Mouse (Mus musculus): Measurements from ENCODE around the gene Caskin2. TPM values are rescaled to one million over a fixed set of nuclear protein-coding genes. Genes with fewer than 3 reads are reported as not detected.

Caskin2 gene
- total and polyA plus RNA-seq, 3 experiments, result 6.5 to 10.9 TPM; not detected in 1

DNA sequence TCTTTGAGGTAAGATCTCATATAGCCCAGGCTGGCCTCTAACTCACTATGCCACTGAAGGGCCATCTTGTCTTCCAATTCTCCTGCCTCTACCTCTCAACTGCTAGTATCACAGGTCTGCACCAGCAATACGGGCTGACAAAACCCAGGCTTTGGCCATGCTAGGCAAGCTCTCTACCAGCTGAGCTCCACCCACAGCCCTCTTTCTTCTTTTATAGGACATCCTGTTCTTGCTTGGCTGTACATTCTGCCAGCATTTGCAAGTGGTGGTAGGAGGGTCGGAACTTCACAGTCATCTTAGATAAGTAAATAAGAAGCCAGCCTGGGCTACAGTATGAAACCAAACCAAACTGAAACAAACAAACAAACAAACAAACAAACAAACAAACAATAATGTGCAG, 61.7 kb downstream of the Caskin2 start:
- H3K36me3 ChIP-seq (ENCODE audit: control insufficient read depth in 1 of 2, insufficient read depth in 2 of 2, low read length in 2 of 2), result peaks cover 0 to 3% of the 10 kb centered on the region in 2 experiments; a peak in 1 of 4 replicates
- no peaks in the 10 kb centered on the region for H3K9me3 ChIP-seq (replicated peaks; ENCODE audit: insufficient read depth, low read length)

DNA sequence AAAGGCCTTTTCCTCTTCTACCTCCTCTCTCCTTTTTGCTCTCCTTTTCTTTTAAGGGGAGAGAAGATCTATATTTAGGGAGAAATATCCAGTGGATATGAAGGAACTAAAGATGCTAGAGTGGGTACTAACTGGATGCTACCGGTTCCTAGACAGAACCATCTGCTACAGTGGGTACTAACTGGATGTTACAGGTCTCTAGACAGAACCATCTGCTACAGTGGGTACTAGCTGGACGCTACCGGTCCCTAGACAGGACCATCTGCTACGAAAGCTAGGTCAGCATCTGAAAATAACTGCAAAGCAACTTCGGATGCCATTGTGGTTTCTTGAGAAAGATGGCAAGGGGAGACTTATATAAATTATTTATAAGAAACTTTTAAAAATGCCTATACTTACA, 63.6 kb downstream of the Caskin2 start:
- no peaks in the 10 kb centered on the region for H3K9me3 ChIP-seq (replicated peaks; ENCODE audit: insufficient read depth, low read length)
- TF ChIP-seq POLR2AphosphoS5 (IDR thresholded peaks at IDR 0.05; ENCODE audit: borderline replicate concordance, low read depth, low read length) (no peak), MXI1 (IDR thresholded peaks at IDR 0.05; ENCODE audit: low read depth, low read length) (no peak), GATA1 (IDR thresholded peaks at IDR 0.05; ENCODE audit: low read depth, low read length) (no peak), POLR2A (IDR thresholded peaks at IDR 0.05; ENCODE audit: control insufficient read depth in 1 of 2, insufficient read depth in 1 of 2, low read depth in 1 of 2, low read length in 2 of 2, poor library complexity in 1 of 2) (no peak), BHLHE40 (IDR thresholded peaks at IDR 0.05; ENCODE audit: borderline replicate concordance, low read depth, low read length) (no peak), MAFK (IDR thresholded peaks at IDR 0.05; ENCODE audit: borderline replicate concordance, low read depth, low read length) (no peak), ZC3H11A (IDR thresholded peaks at IDR 0.05; ENCODE audit: low read depth, low read length) (no peak), CTCF (IDR thresholded peaks at IDR 0.05 in 2 of 3, conservative IDR thresholded peaks at IDR 0.05 in 1 of 3; ENCODE audit: control insufficient read depth in 1 of 3, insufficient read depth in 1 of 3, low read depth in 2 of 3, low read length in 3 of 3, poor library complexity in 1 of 3, severe bottlenecking in 1 of 3) (no peak), POLR2AphosphoS2 (IDR thresholded peaks at IDR 0.05; ENCODE audit: low read length) (no peak), NRF1 (IDR thresholded peaks at IDR 0.05; ENCODE audit: insufficient read depth, low read depth, low read length, poor library complexity, severe bottlenecking) (no peak), CHD2 (IDR thresholded peaks at IDR 0.05; ENCODE audit: low read length) (no peak)
- no peaks in the 10 kb centered on the region for H3K79me2 ChIP-seq (ENCODE audit: control insufficient read depth, insufficient read depth, low read length, poor library complexity)
- no peaks in the 10 kb centered on the region; a peak in 1 of 4 replicates for H3K27me3 ChIP-seq (ENCODE audit: control insufficient read depth in 1 of 2, insufficient read depth in 2 of 2, low read length in 2 of 2)
- H3K9ac ChIP-seq (ENCODE audit: control insufficient read depth, low read depth, low read length, poor library complexity, severe bottlenecking), result no peak overlapping the region
- no peak overlapping the region for H3K27ac ChIP-seq (ENCODE audit: control insufficient read depth, low read depth, low read length)
- peaks cover 3 to 17% of the 10 kb centered on the region in 2 experiments for H3K4me1 ChIP-seq (ENCODE audit: control insufficient read depth in 1 of 2, insufficient read depth in 2 of 2, low read length in 2 of 2)
- no peak for DNase-seq (ENCODE audit: low read depth, low spot score)
- H3K4me3 ChIP-seq (ENCODE audit: control insufficient read depth in 1 of 2, insufficient read depth in 1 of 2, low read depth in 2 of 2, low read length in 2 of 2), result no peak overlapping the region
- peaks cover 0 to 5% of the 10 kb centered on the region in 2 experiments; a peak in 1 of 4 replicates for H3K36me3 ChIP-seq (ENCODE audit: control insufficient read depth in 1 of 2, insufficient read depth in 2 of 2, low read length in 2 of 2)

More for the DNA sequence above, 61.7 kb downstream of the Caskin2 start:
- Histone ChIP-seq H3K9ac (ENCODE audit: control insufficient read depth, low read depth, low read length, poor library complexity, severe bottlenecking) (no peak overlapping the region), H3K79me2 (ENCODE audit: control insufficient read depth, insufficient read depth, low read length, poor library complexity) (no peaks in the 10 kb centered on the region), H3K27me3 (ENCODE audit: control insufficient read depth in 1 of 2, insufficient read depth in 2 of 2, low read length in 2 of 2) (no peaks in the 10 kb centered on the region; a peak in 1 of 4 replicates), H3K4me3 (ENCODE audit: control insufficient read depth in 1 of 2, insufficient read depth in 1 of 2, low read depth in 2 of 2, low read length in 2 of 2) (no peak overlapping the region), H3K4me1 (ENCODE audit: control insufficient read depth in 1 of 2, insufficient read depth in 2 of 2, low read length in 2 of 2) (peaks cover 3 to 14% of the 10 kb centered on the region in 2 experiments), H3K27ac (ENCODE audit: control insufficient read depth, low read depth, low read length) (no peak overlapping the region)
- peak; percentile 34 for DNase-seq (ENCODE audit: low read depth, low spot score)
- no peak for TF ChIP-seq TAL1 (IDR thresholded peaks at IDR 0.05; ENCODE audit: low read length)
- no peak for TF ChIP-seq MAZ (IDR thresholded peaks at IDR 0.05; ENCODE audit: low read depth, low read length)
- TF ChIP-seq SMC3 (IDR thresholded peaks at IDR 0.05; ENCODE audit: low read depth, low read length), result no peak
- TF ChIP-seq BHLHE40 (IDR thresholded peaks at IDR 0.05; ENCODE audit: borderline replicate concordance, low read depth, low read length), result no peak
- TF ChIP-seq GABPA (IDR thresholded peaks at IDR 0.05; ENCODE audit: low read depth, low read length), result no peak
- no peak for TF ChIP-seq HCFC1 (IDR thresholded peaks at IDR 0.05; ENCODE audit: low read depth, low read length)
- TF ChIP-seq MYC (IDR thresholded peaks at IDR 0.05; ENCODE audit: low read depth, low read length), result no peak

Other genes starting within 250 kb of the Caskin2 start
- 338 and 362 TPM in 2 replicates for gene Nup85, start 249.2 kb downstream of the Caskin2 start, total RNA-seq (2012; rRNA removed)
- gene Nup85, start 249.2 kb downstream of the Caskin2 start, polyA plus RNA-seq (2012; ENCODE audit: insufficient read depth in 1 of 2, insufficient read length in 2 of 2, low read depth in 1 of 2, low replicate concordance in 2 of 2, missing spikeins in 1 of 2), result 100 to 1,000 TPM in 1 of 2 experiments, not detected in 1; 370 TPM
- gene Mrps7, start 209.7 kb downstream of the Caskin2 start, total RNA-seq (2012; rRNA removed), result 138 and 157 TPM in 2 replicates
- gene Mrps7, start 209.7 kb downstream of the Caskin2 start, polyA plus RNA-seq (2012; ENCODE audit: insufficient read depth in 1 of 2, insufficient read length in 2 of 2, low read depth in 1 of 2, low replicate concordance in 2 of 2, missing spikeins in 1 of 2), result 100 to 1,000 TPM; 106 to 199 TPM
- 24.0 and 28.6 TPM in 2 replicates for gene Gga3, start 209.6 kb downstream of the Caskin2 start, total RNA-seq (2012; rRNA removed)
- gene Gga3, start 209.6 kb downstream of the Caskin2 start, polyA plus RNA-seq (2012; ENCODE audit: insufficient read depth in 1 of 2, insufficient read length in 2 of 2, low read depth in 1 of 2, low replicate concordance in 2 of 2, missing spikeins in 1 of 2), result 10 to 100 TPM in 1 of 2 experiments, not detected in 1; 59.9 TPM
- 42.0 and 52.0 TPM in 2 replicates for gene Mif4gd, start 200.7 kb downstream of the Caskin2 start, total RNA-seq (2012; rRNA removed)
- 10 to 100 TPM in 1 of 2 experiments, not detected in 1; 62.9 TPM for gene Mif4gd, start 200.7 kb downstream of the Caskin2 start, polyA plus RNA-seq (2012; ENCODE audit: insufficient read depth in 1 of 2, insufficient read length in 2 of 2, low read depth in 1 of 2, low replicate concordance in 2 of 2, missing spikeins in 1 of 2)
- gene Slc25a19, start 185.3 kb downstream of the Caskin2 start, total RNA-seq (2012; rRNA removed), result 30.0 and 35.3 TPM in 2 replicates
- 10 to 100 TPM in 1 of 2 experiments, not detected in 1; 43.1 TPM for gene Slc25a19, start 185.3 kb downstream of the Caskin2 start, polyA plus RNA-seq (2012; ENCODE audit: insufficient read depth in 1 of 2, insufficient read length in 2 of 2, low read depth in 1 of 2, low replicate concordance in 2 of 2, missing spikeins in 1 of 2)
- gene Grb2, start 105.0 kb downstream of the Caskin2 start, total RNA-seq (2012; rRNA removed), result 75.3 and 93.2 TPM in 2 replicates
- 100 to 1,000 TPM in 1 of 2 experiments, not detected in 1; 261 TPM for gene Grb2, start 105.0 kb downstream of the Caskin2 start, polyA plus RNA-seq (2012; ENCODE audit: insufficient read depth in 1 of 2, insufficient read length in 2 of 2, low read depth in 1 of 2, low replicate concordance in 2 of 2, missing spikeins in 1 of 2)
- gene Tmem94, start 48.2 kb downstream of the Caskin2 start, total RNA-seq (2012; rRNA removed), result 23.2 and 26.2 TPM in 2 replicates
- 10 to 100 TPM; 38.9 to 64.4 TPM for gene Tmem94, start 48.2 kb downstream of the Caskin2 start, polyA plus RNA-seq (2012; ENCODE audit: insufficient read depth in 1 of 2, insufficient read length in 2 of 2, low read depth in 1 of 2, low replicate concordance in 2 of 2, missing spikeins in 1 of 2)
- gene Tsen54, start 1.1 kb upstream of the Caskin2 start, total RNA-seq (2012; rRNA removed), result 55.5 and 72.0 TPM in 2 replicates
- 10 to 100 TPM in 1 of 2 experiments, not detected in 1; 55.8 TPM for gene Tsen54, start 1.1 kb upstream of the Caskin2 start, polyA plus RNA-seq (2012; ENCODE audit: insufficient read depth in 1 of 2, insufficient read length in 2 of 2, low read depth in 1 of 2, low replicate concordance in 2 of 2, missing spikeins in 1 of 2)
- 13.7 and 15.9 TPM in 2 replicates for gene Llgl2, start 10.4 kb upstream of the Caskin2 start, total RNA-seq (2012; rRNA removed)
- gene Llgl2, start 10.4 kb upstream of the Caskin2 start, polyA plus RNA-seq (2012; ENCODE audit: insufficient read depth in 1 of 2, insufficient read length in 2 of 2, low read depth in 1 of 2, low replicate concordance in 2 of 2, missing spikeins in 1 of 2), result 10 to 100 TPM in 1 of 2 experiments, not detected in 1; 22.6 TPM
- gene Myo15b, start 44.8 kb upstream of the Caskin2 start, total RNA-seq (2012; rRNA removed), result 1.3 and 1.5 TPM in 2 replicates
- gene Myo15b, start 44.8 kb upstream of the Caskin2 start, polyA plus RNA-seq (2012; ENCODE audit: insufficient read depth in 1 of 2, insufficient read length in 2 of 2, low read depth in 1 of 2, low replicate concordance in 2 of 2, missing spikeins in 1 of 2), result 1 to 10 TPM in 1 of 2 experiments, not detected in 1; 3.2 TPM
- gene Smim5, start 86.3 kb upstream of the Caskin2 start, total RNA-seq (2012; rRNA removed), result 24.9 and 41.0 TPM in 2 replicates
- 10 to 100 TPM in 1 of 2 experiments, not detected in 1; 24.8 TPM for gene Smim5, start 86.3 kb upstream of the Caskin2 start, polyA plus RNA-seq (2012; ENCODE audit: insufficient read depth in 1 of 2, insufficient read length in 2 of 2, low read depth in 1 of 2, low replicate concordance in 2 of 2, missing spikeins in 1 of 2)
- gene Smim6, start 98.4 kb upstream of the Caskin2 start, total RNA-seq (2012; rRNA removed), result 1.2 and 1.3 TPM in 2 replicates
- 1 to 10 TPM in 1 of 2 experiments, not detected in 1; 3.8 TPM for gene Smim6, start 98.4 kb upstream of the Caskin2 start, polyA plus RNA-seq (2012; ENCODE audit: insufficient read depth in 1 of 2, insufficient read length in 2 of 2, low read depth in 1 of 2, low replicate concordance in 2 of 2, missing spikeins in 1 of 2)
- gene Sap30bp, start 119.6 kb upstream of the Caskin2 start, total RNA-seq (2012; rRNA removed), result 51.6 and 69.2 TPM in 2 replicates
- 10 to 100 TPM in 1 of 2 experiments, not detected in 1; 49.1 TPM for gene Sap30bp, start 119.6 kb upstream of the Caskin2 start, polyA plus RNA-seq (2012; ENCODE audit: insufficient read depth in 1 of 2, insufficient read length in 2 of 2, low read depth in 1 of 2, low replicate concordance in 2 of 2, missing spikeins in 1 of 2)
- 16.7 and 20.3 TPM in 2 replicates for gene Recql5, start 119.8 kb upstream of the Caskin2 start, total RNA-seq (2012; rRNA removed)
- 10 to 100 TPM in 1 of 2 experiments, not detected in 1; 21.5 TPM for gene Recql5, start 119.8 kb upstream of the Caskin2 start, polyA plus RNA-seq (2012; ENCODE audit: insufficient read depth in 1 of 2, insufficient read length in 2 of 2, low read depth in 1 of 2, low replicate concordance in 2 of 2, missing spikeins in 1 of 2)
- 0.39 and 0.69 TPM in 2 replicates for gene Itgb4, start 161.1 kb upstream of the Caskin2 start, total RNA-seq (2012; rRNA removed)
- under 1 TPM in 1 of 2 experiments, not detected in 1; 0.85 TPM for gene Itgb4, start 161.1 kb upstream of the Caskin2 start, polyA plus RNA-seq (2012; ENCODE audit: insufficient read depth in 1 of 2, insufficient read length in 2 of 2, low read depth in 1 of 2, low replicate concordance in 2 of 2, missing spikeins in 1 of 2)
- 253 and 322 TPM in 2 replicates for gene Galk1, start 199.1 kb upstream of the Caskin2 start, total RNA-seq (2012; rRNA removed)
- 100 to 1,000 TPM in 1 of 2 experiments, not detected in 1; 326 TPM for gene Galk1, start 199.1 kb upstream of the Caskin2 start, polyA plus RNA-seq (2012; ENCODE audit: insufficient read depth in 1 of 2, insufficient read length in 2 of 2, low read depth in 1 of 2, low replicate concordance in 2 of 2, missing spikeins in 1 of 2)
- gene H3f3b, start 214.3 kb upstream of the Caskin2 start, total RNA-seq (2012; rRNA removed), result 451 and 498 TPM in 2 replicates
- 100 to 1,000 TPM in 1 of 2 experiments, 10 to 100 TPM in 1; 96.6 to 767 TPM for gene H3f3b, start 214.3 kb upstream of the Caskin2 start, polyA plus RNA-seq (2012; ENCODE audit: insufficient read depth in 1 of 2, insufficient read length in 2 of 2, low read depth in 1 of 2, low replicate concordance in 2 of 2, missing spikeins in 1 of 2)
- 21.7 and 24.0 TPM in 2 replicates for gene Unk, start 216.7 kb upstream of the Caskin2 start, total RNA-seq (2012; rRNA removed)
- 10 to 100 TPM in 1 of 2 experiments, not detected in 1; 42.3 TPM for gene Unk, start 216.7 kb upstream of the Caskin2 start, polyA plus RNA-seq (2012; ENCODE audit: insufficient read depth in 1 of 2, insufficient read length in 2 of 2, low read depth in 1 of 2, low replicate concordance in 2 of 2, missing spikeins in 1 of 2)

All from MEL (cell line).